Mouse (Mus musculus) MEL (cell line): ENCODE measurements at regions not wholly inside any gene's neighbourhood (a gene's known extent, or its start where the extent isn't known, plus 50 kb on each side); places are given as distances from the start of the nearest gene placed in this dataset.

Experiments
- DNase-seq: peaks from one replicate; pipeline ENCODE4 v3.0.0; 2011; ENCODE audit warnings: low read depth, low spot score
- H3K27ac ChIP-seq: 2 replicates; pipeline ENCODE4 v1.5.1; 2012; ENCODE audit warnings: low read depth, mild to moderate bottlenecking, control low read depth, low read length, moderate library complexity; ENCODE audit not compliant: control insufficient read depth
- H3K27me3 ChIP-seq, 2 experiments: fragments of 150-350 bp in 1 of 2; sonication (generic) in 1 of 2; 2 replicates each; pipeline ENCODE4 v1.6.1; 2012; ENCODE audit warnings: low read length in 2 of 2, mild to moderate bottlenecking in 2 of 2, improper control_type of control experiment in 1 of 2, moderate library complexity in 1 of 2; ENCODE audit not compliant: insufficient read depth in 2 of 2, control insufficient read depth in 1 of 2
- H3K36me3 ChIP-seq, 2 experiments: 2 replicates each; pipeline ENCODE4 v1.6.1; 2012 to 2014; ENCODE audit warnings: low read length in 2 of 2, improper control_type of control experiment in 1 of 2, inconsistent platforms in 1 of 2, mild to moderate bottlenecking in 1 of 2; ENCODE audit not compliant: insufficient read depth in 2 of 2, control insufficient read depth in 1 of 2
- H3K4me1 ChIP-seq, 2 experiments: fragments of 150-350 bp in 1 of 2; sonication (generic) in 1 of 2; 2 replicates each; pipeline ENCODE4 v1.6.1; 2012; ENCODE audit warnings: low read length in 2 of 2, improper control_type of control experiment in 1 of 2, mild to moderate bottlenecking in 1 of 2; ENCODE audit not compliant: insufficient read depth in 2 of 2, control insufficient read depth in 1 of 2
- H3K4me3 ChIP-seq, 2 experiments: fragments of 150-350 bp in 1 of 2; sonication (generic) in 1 of 2; 2 replicates each; pipeline ENCODE4 v1.5.1; 2012; ENCODE audit warnings: low read depth in 2 of 2, low read length in 2 of 2, mild to moderate bottlenecking in 2 of 2, moderate library complexity in 2 of 2, control low read depth in 1 of 2, improper control_type of control experiment in 1 of 2; ENCODE audit not compliant: control insufficient read depth in 1 of 2, insufficient read depth in 1 of 2
- H3K79me2 ChIP-seq: 2 replicates; pipeline ENCODE4 v1.6.1; 2012; ENCODE audit warnings: mild to moderate bottlenecking, low read length, moderate library complexity; ENCODE audit not compliant: control insufficient read depth, poor library complexity, insufficient read depth
- H3K9ac ChIP-seq: 2 replicates; pipeline ENCODE4 v1.6.1; 2012; ENCODE audit warnings: low read depth, mild to moderate bottlenecking, control low read depth, low read length, moderate library complexity; ENCODE audit not compliant: control insufficient read depth, poor library complexity, severe bottlenecking
- H3K9me3 ChIP-seq: fragments of 150-350 bp; sonication (generic); replicated peaks from 2 replicates; pipeline ENCODE4 v1.6.1; 2012; ENCODE audit warnings: mild to moderate bottlenecking, low read length, improper control_type of control experiment, moderate library complexity; ENCODE audit not compliant: insufficient read depth
- BHLHE40 ChIP-seq: IDR thresholded peaks from 2 replicates; pipeline ENCODE4 v1.6.1; 2012; ENCODE audit warnings: low read depth, mild to moderate bottlenecking, inconsistent platforms, low read length, improper control_type of control experiment, borderline replicate concordance
- CHD1 ChIP-seq: IDR thresholded peaks from 2 replicates; pipeline ENCODE4 v1.6.1; 2012; ENCODE audit warnings: low read depth, mild to moderate bottlenecking, inconsistent platforms, low read length, improper control_type of control experiment
- CHD2 ChIP-seq: IDR thresholded peaks from 2 replicates; pipeline ENCODE4 v1.6.1; 2011; ENCODE audit warnings: low read length, improper control_type of control experiment
- CTCF ChIP-seq, 3 experiments: IDR thresholded peaks in 2 of 3; conservative IDR thresholded peaks in 1 of 3; 2 replicates each; pipeline ENCODE4 v1.5.1; 2011 to 2012; ENCODE audit warnings: low read length in 3 of 3, low read depth in 2 of 3, mild to moderate bottlenecking in 2 of 3, improper control_type of control experiment in 1 of 3, inconsistent platforms in 1 of 3, mixed read lengths in 1 of 3, moderate library complexity in 1 of 3; ENCODE audit not compliant: control insufficient read depth in 1 of 3, insufficient read depth in 1 of 3, poor library complexity in 1 of 3, severe bottlenecking in 1 of 3
- E2F4 ChIP-seq: IDR thresholded peaks from 2 replicates; pipeline ENCODE4 v1.6.1; 2011; ENCODE audit warnings: low read depth, low read length, improper control_type of control experiment, borderline replicate concordance
- GABPA ChIP-seq: IDR thresholded peaks from 2 replicates; pipeline ENCODE4 v1.6.1; 2012; ENCODE audit warnings: low read depth, mild to moderate bottlenecking, inconsistent platforms, low read length, improper control_type of control experiment, moderate library complexity
- HCFC1 ChIP-seq: IDR thresholded peaks from 2 replicates; pipeline ENCODE4 v1.6.1; 2012; ENCODE audit warnings: low read depth, mild to moderate bottlenecking, inconsistent platforms, low read length, improper control_type of control experiment, moderate library complexity
- JUND ChIP-seq: IDR thresholded peaks from 2 replicates; pipeline ENCODE4 v1.6.1; 2011; ENCODE audit warnings: low read depth, mild to moderate bottlenecking, improper control_type of control experiment, low read length
- MAZ ChIP-seq: IDR thresholded peaks from 2 replicates; pipeline ENCODE4 v1.6.1; 2012; ENCODE audit warnings: low read depth, mild to moderate bottlenecking, inconsistent platforms, low read length, improper control_type of control experiment
- MEF2A ChIP-seq: IDR thresholded peaks from 2 replicates; pipeline ENCODE4 v1.6.1; 2014; ENCODE audit warnings: low read depth, mild to moderate bottlenecking, inconsistent platforms, low read length, improper control_type of control experiment; ENCODE audit not compliant: poor library complexity, insufficient replicate concordance, severe bottlenecking; ENCODE audit errors: extremely low read depth
- MYB ChIP-seq: IDR thresholded peaks from 2 replicates; pipeline ENCODE4 v1.6.1; 2011; ENCODE audit warnings: mild to moderate bottlenecking, low read depth, low read length, improper control_type of control experiment
- MYC ChIP-seq: IDR thresholded peaks from 2 replicates; pipeline ENCODE4 v1.6.1; 2011; ENCODE audit warnings: low read depth, mild to moderate bottlenecking, low read length, improper control_type of control experiment, moderate library complexity
- NELFE ChIP-seq: IDR thresholded peaks from 2 replicates; pipeline ENCODE4 v1.6.1; 2011; ENCODE audit warnings: low read depth, low read length, improper control_type of control experiment
- NRF1 ChIP-seq: IDR thresholded peaks from 2 replicates; pipeline ENCODE4 v1.6.1; 2014; ENCODE audit warnings: low read depth, mild to moderate bottlenecking, inconsistent platforms, low read length, improper control_type of control experiment, moderate library complexity; ENCODE audit not compliant: poor library complexity, insufficient read depth, severe bottlenecking
- POLR2A ChIP-seq, 2 experiments: IDR thresholded peaks; 2 replicates each; pipeline ENCODE4 v1.6.1; 2011 to 2012; ENCODE audit warnings: low read length in 2 of 2, mild to moderate bottlenecking in 2 of 2, control low read depth in 1 of 2, improper control_type of control experiment in 1 of 2, low read depth in 1 of 2, moderate library complexity in 1 of 2; ENCODE audit not compliant: control insufficient read depth in 1 of 2, insufficient read depth in 1 of 2, poor library complexity in 1 of 2
- RAD21 ChIP-seq: IDR thresholded peaks from 2 replicates; pipeline ENCODE4 v1.6.1; 2011; ENCODE audit warnings: mild to moderate bottlenecking, low read depth, low read length, improper control_type of control experiment
- SIN3A ChIP-seq: IDR thresholded peaks from 2 replicates; pipeline ENCODE4 v1.6.1; 2012; ENCODE audit warnings: low read length, improper control_type of control experiment, inconsistent platforms
- SMC3 ChIP-seq: IDR thresholded peaks from 2 replicates; pipeline ENCODE4 v1.6.1; 2011; ENCODE audit warnings: low read depth, low read length, improper control_type of control experiment
- TAL1 ChIP-seq: IDR thresholded peaks from 2 replicates; pipeline ENCODE4 v1.6.1; 2012; ENCODE audit warnings: mild to moderate bottlenecking, inconsistent platforms, low read length, moderate library complexity, mixed read lengths
- TBP ChIP-seq: IDR thresholded peaks from 2 replicates; pipeline ENCODE4 v1.8.0; 2011; ENCODE audit warnings: low read depth, low read length, improper control_type of control experiment
- USF1 ChIP-seq: IDR thresholded peaks from 2 replicates; pipeline ENCODE4 v1.6.1; 2014; ENCODE audit warnings: low read depth, mild to moderate bottlenecking, inconsistent platforms, low read length, improper control_type of control experiment, moderate library complexity
- USF2 ChIP-seq, 2 experiments: IDR thresholded peaks; 2 replicates each; pipeline ENCODE4 v1.6.1; 2011 to 2012; ENCODE audit warnings: improper control_type of control experiment in 2 of 2, low read length in 2 of 2, borderline replicate concordance in 1 of 2, inconsistent platforms in 1 of 2, low read depth in 1 of 2, mild to moderate bottlenecking in 1 of 2; ENCODE audit not compliant: insufficient read depth in 1 of 2
- ZC3H11A ChIP-seq: IDR thresholded peaks from 2 replicates; pipeline ENCODE4 v1.6.1; 2012; ENCODE audit warnings: low read depth, mild to moderate bottlenecking, inconsistent platforms, low read length, improper control_type of control experiment
- ZKSCAN1 ChIP-seq: IDR thresholded peaks from 2 replicates; pipeline ENCODE4 v1.6.1; 2012; ENCODE audit warnings: low read depth, mild to moderate bottlenecking, inconsistent platforms, low read length, improper control_type of control experiment, moderate library complexity
- ZNF384 ChIP-seq: IDR thresholded peaks from 2 replicates; pipeline ENCODE4 v1.6.1; 2012; ENCODE audit warnings: low read depth, mild to moderate bottlenecking, inconsistent platforms, low read length, improper control_type of control experiment

GRCm38 (mm10) chr6:111684911-111685310, 588.6 kb upstream of the Lmcd1 start:
- no peaks in the 10 kb centered on the region for H3K4me1 ChIP-seq

GRCm38 (mm10) chr6:111702864-111703263, 570.7 kb upstream of the Lmcd1 start:
- TF ChIP-seq JUND, result no peak

More at GRCm38 (mm10) chr6:111684911-111685310, 588.6 kb upstream of the Lmcd1 start:
- H3K79me2 ChIP-seq, result no peaks in the 10 kb centered on the region
- no peak for DNase-seq
- H3K9me3 ChIP-seq, result no peaks in the 10 kb centered on the region
- no peak overlapping the region for H3K4me3 ChIP-seq
- no peaks in the 10 kb centered on the region for H3K36me3 ChIP-seq
- H3K27ac ChIP-seq, result no peak overlapping the region
- no peaks in the 10 kb centered on the region for H3K27me3 ChIP-seq
- no peak overlapping the region for H3K9ac ChIP-seq
- TF ChIP-seq MAZ (no peak), E2F4 (no peak), CHD2 (no peak), CTCF (IDR thresholded peaks at IDR 0.05 in 2 of 3, conservative IDR thresholded peaks at IDR 0.05 in 1 of 3; ENCODE audit: control insufficient read depth in 1 of 3, insufficient read depth in 1 of 3, low read depth in 2 of 3, low read length in 3 of 3, poor library complexity in 1 of 3, severe bottlenecking in 1 of 3) (no peak), RAD21 (no peak), GABPA (no peak), MYB (no peak), USF2 (IDR thresholded peaks at IDR 0.05; ENCODE audit: borderline replicate concordance in 1 of 2, insufficient read depth in 1 of 2, low read depth in 1 of 2, low read length in 2 of 2) (no peak), TBP (no peak), SMC3 (no peak), TAL1 (no peak), POLR2A (IDR thresholded peaks at IDR 0.05; ENCODE audit: control insufficient read depth in 1 of 2, insufficient read depth in 1 of 2, low read depth in 1 of 2, low read length in 2 of 2, poor library complexity in 1 of 2) (no peak), HCFC1 (no peak), SIN3A (no peak)

GRCm38 (mm10) chr6:111708277-111708676, 565.3 kb upstream of the Lmcd1 start:
- Histone ChIP-seq H3K79me2 (no peaks in the 10 kb centered on the region), H3K27ac (no peak overlapping the region), H3K36me3 (no peaks in the 10 kb centered on the region), H3K4me1 (no peaks in the 10 kb centered on the region), H3K9me3 (no peaks in the 10 kb centered on the region), H3K27me3 (no peaks in the 10 kb centered on the region), H3K4me3 (no peak overlapping the region), H3K9ac (no peak overlapping the region)
- no peak for TF ChIP-seq NRF1
- no peak for TF ChIP-seq HCFC1
- no peak for TF ChIP-seq TBP
- TF ChIP-seq NELFE, result no peak
- no peak for TF ChIP-seq ZC3H11A
- TF ChIP-seq MEF2A, result no peak
- TF ChIP-seq ZKSCAN1, result no peak
- TF ChIP-seq USF2 (IDR thresholded peaks at IDR 0.05; ENCODE audit: borderline replicate concordance in 1 of 2, insufficient read depth in 1 of 2, low read depth in 1 of 2, low read length in 2 of 2), result no peak
- no peak for TF ChIP-seq JUND
- no peak for TF ChIP-seq MYB
- TF ChIP-seq USF1, result no peak
- TF ChIP-seq CHD1, result no peak
- TF ChIP-seq MYC, result no peak
- TF ChIP-seq ZNF384, result no peak
- no peak for TF ChIP-seq MAZ
- TF ChIP-seq BHLHE40, result no peak
- DNase-seq, result no peak

More at GRCm38 (mm10) chr6:111702864-111703263, 570.7 kb upstream of the Lmcd1 start:
- H3K4me1 ChIP-seq, result no peaks in the 10 kb centered on the region
- H3K9me3 ChIP-seq, result no peaks in the 10 kb centered on the region
- no peak for DNase-seq
- no peaks in the 10 kb centered on the region for H3K79me2 ChIP-seq
- H3K4me3 ChIP-seq, result no peak overlapping the region
- no peak overlapping the region for H3K27ac ChIP-seq
- H3K36me3 ChIP-seq, result no peaks in the 10 kb centered on the region
- no peak overlapping the region for H3K9ac ChIP-seq
- H3K27me3 ChIP-seq, result no peaks in the 10 kb centered on the region
